Mouse (Mus musculus) forebrain, embryonic 11.5 days (tissue): ENCODE data around the gene Nckap1l. TPM values are rescaled to one million over a fixed set of nuclear protein-coding genes. Genes with fewer than 3 reads are reported as not detected.

Experiments used
- ATAC-seq: fragments of 200-750 bp; cut with Nextera tagmentation; replicated peaks from 2 replicates; pipeline ENCODE4 v1.8.0; 2017; ENCODE audit warnings: moderate TSS enrichment; ENCODE audit not compliant: low FRiP score
- DNase-seq: peaks from one replicate; pipeline ENCODE4 v3.0.0-alpha.2; 2017; ENCODE audit warnings: low spot score
- H3K27ac ChIP-seq: fragments of 300-500 bp; sonication (generic); 2 replicates; pipeline ENCODE4 v1.5.1; 2014; ENCODE audit warnings: low read depth, low read length
- H3K27me3 ChIP-seq: fragments of 300-500 bp; sonication (generic); 2 replicates; pipeline ENCODE4 v1.6.1; 2014; ENCODE audit warnings: mild to moderate bottlenecking, low read length, mixed read lengths; ENCODE audit not compliant: control insufficient read depth, insufficient read depth
- H3K36me3 ChIP-seq: fragments of 300-500 bp; sonication (generic); 2 replicates; pipeline ENCODE4 v1.6.1; 2014; ENCODE audit warnings: mild to moderate bottlenecking, low read length, moderate library complexity, mixed read lengths; ENCODE audit not compliant: control insufficient read depth, insufficient read depth
- H3K4me1 ChIP-seq: fragments of 300-500 bp; sonication (generic); replicated peaks from 2 replicates; pipeline ENCODE4 v1.6.1; 2014; ENCODE audit warnings: low read length, mixed read lengths; ENCODE audit not compliant: control insufficient read depth, insufficient read depth
- H3K4me2 ChIP-seq: fragments of 300-500 bp; sonication (generic); 2 replicates; pipeline ENCODE4 v1.6.1; 2014; ENCODE audit warnings: low read depth, mild to moderate bottlenecking, low read length, moderate library complexity, mixed read lengths; ENCODE audit not compliant: severe bottlenecking
- H3K4me3 ChIP-seq: fragments of 300-500 bp; sonication (generic); 2 replicates; pipeline ENCODE4 v1.5.1; 2014; ENCODE audit warnings: low read depth, low read length
- H3K9ac ChIP-seq: fragments of 300-500 bp; sonication (generic); 2 replicates; pipeline ENCODE4 v1.6.1; 2014; ENCODE audit warnings: low read length
- H3K9me3 ChIP-seq: fragments of 300-500 bp; sonication (generic); 2 replicates; pipeline ENCODE4 v1.6.1; 2016; ENCODE audit warnings: low read length, mixed read lengths; ENCODE audit not compliant: control insufficient read depth
- WGBS: fragments of 180-500 bp; shearing (Covaris S2); extraction: QIAGEN DNeasy Blood & Tissue Kit; methylation state at CpG from one replicate; pipeline ENCODE4 v1.1.7; 2014; 5-methylcytosine and 5-hydroxymethylcytosine counted together
- polyA plus RNA-seq: library from polyadenylated mRNA; unstranded; fragments of >200 nt; fragmentation: Nextera tagmentation; extraction: Ambion mirVana; gene quantifications from 2 replicates; pipeline ENCODE4 v1.2.1, GENCODE M21; 2014

Gene Nckap1l
- polyA plus RNA-seq, 1 experiment from 2014 or later: 1.5 TPM

DNA sequence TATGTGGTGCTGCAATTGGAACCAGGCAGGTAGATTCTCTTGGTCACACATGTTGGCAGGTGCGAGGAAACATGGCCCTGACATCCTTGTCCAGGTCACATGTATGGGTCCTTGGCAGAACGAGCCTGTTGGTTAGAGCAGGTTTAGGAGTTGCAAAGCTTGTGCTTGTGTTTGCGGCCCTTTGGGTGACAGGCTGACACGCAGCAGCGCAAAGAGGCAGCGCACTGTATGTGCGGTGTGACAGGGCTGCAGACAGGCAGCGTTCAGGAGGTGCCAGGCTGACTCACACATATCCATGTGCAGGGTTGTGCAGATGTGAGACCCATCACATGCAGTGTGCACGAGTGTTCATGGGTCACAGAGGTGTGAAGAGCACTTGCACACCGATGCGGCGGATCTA is 50.1 kb downstream of the Nckap1l start:
- Histone ChIP-seq H3K27me3 (no peaks in the 10 kb centered on the region), H3K27ac (no peak overlapping the region), H3K36me3 (no peaks in the 10 kb centered on the region), H3K4me2 (peak overlapping the region; percentile 94), H3K4me3 (peak overlapping the region; percentile 55), H3K4me1 (peaks cover 4% of the 10 kb centered on the region; the same call in 1 of the 2 replicates), H3K9ac (peak overlapping the region; percentile 72), H3K9me3 (no peaks in the 10 kb centered on the region)
- 51% methylated on average over 12 of the region's 12 CpGs for WGBS
- peak; percentile 42 for ATAC-seq
- no peak for DNase-seq

DNA sequence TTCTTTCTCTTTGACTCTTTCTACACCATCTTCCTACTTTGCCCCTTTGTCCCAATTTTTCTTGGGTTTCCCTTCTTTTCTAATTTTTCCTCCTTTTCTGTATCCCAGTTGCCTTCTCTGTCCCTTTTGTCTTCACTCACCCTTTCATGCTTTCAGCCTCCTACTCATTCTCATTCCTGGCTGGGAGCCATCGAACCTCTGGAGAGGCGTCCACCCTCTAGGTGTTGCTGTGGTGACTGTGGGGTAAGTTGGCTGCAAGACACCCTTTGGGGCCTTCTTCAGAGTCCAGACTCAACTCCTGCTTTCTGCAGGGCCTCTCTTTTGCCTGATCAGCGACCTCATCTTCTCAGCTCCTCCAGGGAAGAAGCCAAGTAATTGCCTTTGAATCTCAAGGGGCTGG is 55.7 kb downstream of the Nckap1l start:
- ATAC-seq (no peak), DNase-seq (no peak)
- no peak overlapping the region for H3K27ac ChIP-seq
- no peak overlapping the region for H3K4me3 ChIP-seq
- peaks cover 5% of the 10 kb centered on the region; the same call in 1 of the 2 replicates for H3K4me1 ChIP-seq
- no peaks in the 10 kb centered on the region for H3K9me3 ChIP-seq
- no peak overlapping the region for H3K4me2 ChIP-seq
- H3K9ac ChIP-seq: no peak overlapping the region
- no peaks in the 10 kb centered on the region for H3K36me3 ChIP-seq
- 71% methylated on average over 3 of the region's 3 CpGs for WGBS
- H3K27me3 ChIP-seq: no peaks in the 10 kb centered on the region

DNA sequence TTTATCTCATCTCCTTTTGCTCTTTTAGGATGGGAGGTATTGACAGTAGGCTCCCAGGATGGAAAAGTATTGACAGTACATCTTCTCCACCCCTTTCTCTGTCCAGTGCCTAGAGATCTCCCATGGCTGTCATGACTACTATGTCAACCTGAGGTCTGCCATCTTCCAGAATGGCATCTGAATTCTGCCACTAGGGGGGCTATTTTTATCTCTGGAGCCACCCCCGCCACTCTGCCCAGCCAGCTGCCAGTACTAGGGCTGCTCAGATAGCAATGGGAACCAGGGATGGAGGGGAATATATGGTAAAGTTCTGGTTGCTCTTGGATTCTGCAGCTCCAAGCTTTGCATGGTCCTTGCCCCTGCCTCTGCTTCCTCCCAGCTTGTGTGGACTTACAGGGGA is 58.1 kb downstream of the Nckap1l start:
- ATAC-seq (no peak), DNase-seq (no peak)
- no peak overlapping the region for H3K27ac ChIP-seq
- no peaks in the 10 kb centered on the region for H3K9me3 ChIP-seq
- WGBS: 71% methylated on average over 1 of the region's 1 CpGs
- peaks cover 19% of the 10 kb centered on the region for H3K4me1 ChIP-seq
- H3K9ac ChIP-seq: no peak overlapping the region
- H3K4me3 ChIP-seq: no peak overlapping the region
- no peaks in the 10 kb centered on the region for H3K36me3 ChIP-seq
- no peaks in the 10 kb centered on the region for H3K27me3 ChIP-seq
- H3K4me2 ChIP-seq: no peak overlapping the region

DNA sequence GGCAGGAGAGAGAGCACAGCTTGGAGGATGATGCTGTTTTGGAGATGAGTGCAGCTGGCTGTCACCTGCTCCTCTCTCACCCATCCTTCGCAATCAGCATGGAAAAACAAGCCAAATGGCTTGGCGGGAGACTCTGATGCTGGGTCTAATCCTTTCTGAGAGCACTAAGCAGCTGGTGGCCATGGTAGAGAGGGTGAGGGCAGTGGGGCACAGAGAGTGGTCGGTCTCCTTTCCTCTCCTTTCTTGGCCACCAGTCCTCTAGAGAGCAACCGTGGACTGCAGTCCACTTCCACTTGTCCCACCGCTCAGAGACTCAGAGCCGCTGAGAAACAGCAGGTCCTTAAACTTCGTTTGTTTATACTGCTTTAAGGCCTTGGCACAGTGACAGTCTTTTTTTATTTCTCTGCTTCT is 60.0 kb downstream of the Nckap1l start:
- Histone ChIP-seq H3K36me3 (no peaks in the 10 kb centered on the region), H3K4me1 (peaks cover 22% of the 10 kb centered on the region), H3K27ac (no peak overlapping the region; the same call in 1 of the 2 replicates), H3K4me2 (peak overlapping the region; percentile 63; the same call in 1 of the 2 replicates), H3K9me3 (no peaks in the 10 kb centered on the region), H3K4me3 (no peak overlapping the region), H3K9ac (peak overlapping the region; percentile 21; the same call in 1 of the 2 replicates), H3K27me3 (no peaks in the 10 kb centered on the region)
- 8% methylated on average over 7 of the region's 7 CpGs for WGBS
- peak; percentile 20; the same call in 1 of the 2 replicates for ATAC-seq
- DNase-seq: no peak

DNA sequence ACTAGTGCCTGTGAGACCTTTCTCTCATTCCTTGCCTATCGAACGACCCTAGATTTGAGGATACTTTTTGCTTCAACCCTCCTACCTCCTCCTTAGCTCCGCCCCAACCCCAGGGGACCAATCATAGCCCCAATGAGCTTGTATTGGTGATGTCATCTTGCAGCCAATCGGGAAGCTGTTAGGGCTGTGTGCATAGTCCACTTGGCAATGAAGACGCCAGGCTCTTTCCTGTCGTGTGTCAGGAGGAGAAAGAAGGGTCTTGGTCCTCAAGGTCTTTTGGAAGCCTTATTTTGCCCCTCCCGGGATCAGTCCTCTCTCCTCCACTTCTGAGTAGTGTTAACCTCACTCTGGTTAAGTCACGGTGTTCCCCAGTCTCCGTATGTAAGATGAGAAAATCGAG is 60.5 kb downstream of the Nckap1l start:
- no peaks in the 10 kb centered on the region for H3K9me3 ChIP-seq
- H3K36me3 ChIP-seq: no peaks in the 10 kb centered on the region
- no peaks in the 10 kb centered on the region for H3K27me3 ChIP-seq
- H3K4me3 ChIP-seq: peak overlapping the region; percentile 25
- ATAC-seq (peak; percentile 90), DNase-seq (peak; percentile 87)
- H3K9ac ChIP-seq: peak overlapping the region; percentile 54; the same call in 1 of the 2 replicates
- WGBS: 4% methylated on average over 10 of the region's 10 CpGs
- peak overlapping the region; percentile 63 for H3K4me2 ChIP-seq
- peaks cover 22% of the 10 kb centered on the region for H3K4me1 ChIP-seq
- no peak overlapping the region; the same call in 1 of the 2 replicates for H3K27ac ChIP-seq

DNA sequence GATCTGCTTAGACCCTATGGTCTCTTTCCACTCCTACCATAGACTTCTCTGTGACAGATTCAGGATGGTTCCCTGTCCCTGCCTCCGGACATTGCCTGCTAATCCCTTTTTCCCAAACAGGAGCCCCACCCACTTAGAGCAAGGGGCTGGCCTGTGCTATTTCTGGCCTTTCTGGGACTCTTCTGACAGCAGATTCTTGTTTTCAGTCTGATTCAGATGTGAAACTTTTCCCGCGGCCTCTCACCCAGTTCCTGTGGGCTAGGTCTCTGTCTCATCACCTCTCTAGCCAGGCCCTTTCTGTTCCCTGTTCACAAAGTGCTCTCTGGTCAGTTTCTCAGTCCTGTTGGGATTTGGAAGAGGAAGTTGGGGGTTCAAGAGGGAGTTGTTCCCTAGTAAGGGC is 61.3 kb downstream of the Nckap1l start:
- Histone ChIP-seq H3K9me3 (no peaks in the 10 kb centered on the region), H3K4me1 (peaks cover 29% of the 10 kb centered on the region), H3K4me3 (peak overlapping the region; percentile 25; the same call in 1 of the 2 replicates), H3K27me3 (no peaks in the 10 kb centered on the region), H3K36me3 (no peaks in the 10 kb centered on the region), H3K4me2 (peak overlapping the region; percentile 42), H3K9ac (peak overlapping the region; percentile 57), H3K27ac (peak overlapping the region; percentile 50)
- 35% methylated on average over 3 of the region's 3 CpGs for WGBS
- DNase-seq (no peak), ATAC-seq (no peak)

DNA sequence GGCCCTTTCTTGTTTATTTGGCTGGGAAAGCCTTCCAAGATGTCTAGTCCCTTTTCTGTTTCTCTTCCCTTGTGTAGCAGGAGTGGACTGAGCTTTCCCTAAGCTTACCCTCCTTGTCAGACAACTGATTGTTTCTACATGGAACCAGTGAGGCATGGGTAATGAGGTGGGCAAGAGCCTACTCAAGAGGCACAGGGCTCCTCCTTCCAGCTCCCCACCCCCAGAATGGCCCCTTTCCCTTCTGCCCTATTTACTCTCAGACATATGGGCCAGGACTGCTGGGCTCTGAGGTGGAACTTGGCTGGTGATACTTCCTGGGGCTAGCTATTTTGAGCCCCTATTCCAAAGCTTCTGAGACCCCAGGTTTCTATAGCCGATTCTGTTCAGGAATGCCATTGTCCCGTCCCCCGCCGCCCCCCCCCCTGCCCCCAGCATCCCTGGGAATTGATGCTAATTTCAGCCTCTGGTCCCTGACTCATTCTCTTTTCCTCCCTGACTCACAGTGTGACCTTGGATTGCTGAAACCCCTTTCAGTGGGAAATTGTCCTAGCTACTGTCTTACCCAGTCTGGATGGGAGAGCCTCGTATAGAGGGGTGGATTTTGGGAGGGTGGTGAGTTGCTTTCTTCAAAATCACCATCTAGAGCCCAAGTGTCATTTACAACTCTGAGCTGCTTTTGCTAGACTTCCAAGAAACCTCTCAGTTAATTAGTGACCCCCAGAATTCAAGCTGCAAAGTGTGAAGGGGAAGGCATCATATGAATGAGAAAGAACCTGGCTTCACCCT is 65.2 kb downstream of the Nckap1l start:
- ATAC-seq (peak; percentile 83), DNase-seq (peak; percentile 86)
- H3K4me1 ChIP-seq: peaks cover 34% of the 10 kb centered on the region
- no peaks in the 10 kb centered on the region for H3K9me3 ChIP-seq
- peak overlapping the region; percentile 33; the same call in 1 of the 2 replicates for H3K9ac ChIP-seq
- H3K27ac ChIP-seq: peak overlapping the region; percentile 85
- H3K36me3 ChIP-seq: no peaks in the 10 kb centered on the region
- H3K4me3 ChIP-seq: no peak overlapping the region
- 2% methylated on average over 5 of the region's 5 CpGs for WGBS
- no peaks in the 10 kb centered on the region for H3K27me3 ChIP-seq
- H3K4me2 ChIP-seq: peak overlapping the region; percentile 34; the same call in 1 of the 2 replicates

DNA sequence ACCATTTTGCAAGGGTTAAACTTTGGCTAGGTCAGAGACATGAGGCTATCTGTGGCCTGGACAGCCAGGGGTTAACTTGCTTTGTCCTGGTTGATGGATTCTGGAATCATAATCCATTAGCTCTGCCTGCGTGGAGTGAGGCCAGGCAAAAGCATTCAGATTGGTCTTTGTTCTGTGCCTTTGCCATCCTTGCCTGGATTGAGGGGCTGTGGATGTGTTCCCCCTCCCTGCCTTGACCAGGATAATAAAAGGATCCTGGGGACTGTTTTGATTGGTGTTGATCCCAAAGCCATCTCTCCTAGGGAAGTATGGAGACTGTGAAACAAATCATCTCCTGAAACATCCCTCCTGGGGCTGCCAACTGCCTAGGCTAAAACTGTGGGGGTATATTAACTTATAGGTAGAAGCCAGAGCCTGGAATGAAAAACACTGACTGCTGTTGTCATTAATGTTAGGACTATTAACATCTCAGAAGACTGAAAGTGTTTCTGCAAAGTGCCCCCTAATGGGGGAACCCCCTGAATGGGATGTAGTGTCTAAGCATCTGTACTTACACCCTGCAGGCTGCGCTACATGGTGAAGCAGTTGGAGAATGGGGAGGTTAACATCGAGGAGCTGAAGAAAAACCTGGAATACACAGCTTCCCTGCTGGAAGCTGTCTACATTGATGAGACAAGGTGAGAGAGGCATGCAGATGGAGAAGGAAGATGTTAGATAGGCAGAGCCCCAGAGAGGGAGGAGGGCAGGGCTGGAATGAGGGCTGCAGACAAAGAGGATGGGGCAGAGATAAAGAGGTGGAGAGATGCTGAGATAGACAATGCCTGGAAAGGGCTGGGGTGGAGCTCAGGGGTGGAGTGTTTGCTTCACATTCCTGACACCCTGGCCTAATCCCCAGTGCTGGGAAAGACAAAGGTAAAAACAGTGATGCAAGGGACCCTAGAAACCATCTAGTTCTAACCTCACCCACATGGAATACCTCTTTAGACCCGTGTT is 66.1 kb downstream of the Nckap1l start:
- WGBS: 9% methylated on average over 4 of the region's 4 CpGs
- Histone ChIP-seq H3K4me2 (peak overlapping the region; percentile 34; the same call in 1 of the 2 replicates), H3K4me3 (no peak overlapping the region), H3K4me1 (peaks cover 32% of the 10 kb centered on the region), H3K9ac (peak overlapping the region; percentile 33; the same call in 1 of the 2 replicates), H3K27me3 (no peaks in the 10 kb centered on the region), H3K36me3 (no peaks in the 10 kb centered on the region), H3K27ac (peak overlapping the region; percentile 85), H3K9me3 (no peaks in the 10 kb centered on the region)
- no peak for DNase-seq
- peak; percentile 74 for ATAC-seq
